Mouse (Mus musculus) ovary, postnatal 14 days (tissue): ENCODE data around the gene Ttbk1.
A peak's percentile ranks its signal among the peaks of the same experiment; 100 is the strongest.
"Not testable (repeated sequence)": the region's sequence is repeated elsewhere in the genome, so short reads cannot be mapped to it uniquely, and the experiment has no call there.

ENCODE experiments used
- DNase-seq: peaks from one replicate; pipeline ENCODE4 v3.0.0; 2022; ENCODE audit warnings: low spot score

Gene Ttbk1

DNA sequence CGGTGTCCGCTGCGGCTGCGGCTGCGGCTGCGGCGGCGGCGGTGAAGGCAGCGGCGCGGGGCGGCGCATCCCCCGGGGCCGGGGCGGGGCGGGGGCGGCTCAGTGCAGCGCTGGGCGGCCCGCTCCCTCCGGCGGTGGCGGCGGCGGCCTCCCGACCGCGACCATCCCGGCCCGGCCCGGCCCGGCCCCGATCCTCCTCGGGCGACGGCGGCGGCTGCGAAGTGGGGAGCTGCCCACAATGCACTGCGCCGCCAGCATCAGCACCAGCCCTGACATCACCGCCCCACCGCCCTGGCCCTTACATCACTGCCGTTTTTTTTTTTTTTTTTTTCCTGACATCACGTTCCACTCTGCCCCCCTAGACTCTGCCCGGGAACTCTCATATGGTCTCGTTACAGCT is at the start of gene Ttbk1:
Ttbk1 (minus strand) TSS at position 245 of the 400 bp plus-strand sequence.
- no peak for DNase-seq

GRCm38 (mm10) chr17:46525579-46526307 is 38.3 kb upstream of the Ttbk1 start:
- peak; percentile 74 for DNase-seq

DNA sequence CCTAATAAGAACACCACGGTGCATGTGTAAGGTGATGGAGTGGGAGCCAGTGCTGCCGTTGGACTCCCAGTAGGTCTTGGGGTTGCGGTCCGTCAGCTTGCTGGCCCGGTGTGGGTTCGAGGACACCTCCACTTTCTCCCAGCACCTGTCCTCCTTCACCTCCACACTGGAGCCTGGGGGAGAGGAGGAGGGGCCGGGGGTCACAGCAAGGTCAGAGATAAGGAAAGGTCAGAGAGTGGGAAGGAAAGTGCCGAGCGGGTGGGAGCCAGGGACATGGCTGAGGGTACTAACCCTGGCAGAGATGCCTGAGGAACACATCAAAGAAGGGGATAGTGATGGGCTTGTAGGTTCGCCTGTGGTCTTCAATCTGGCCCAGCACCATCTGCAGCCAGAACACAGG is 37.6 kb upstream of the Ttbk1 start:
- no peak for DNase-seq

- no peak for DNase-seq
Measured at GRCm38 (mm10) chr17:46521963-46522668, 34.6 kb upstream of the Ttbk1 start.

- no peak for DNase-seq
Measured at GRCm38 (mm10) chr17:46521174-46521573, 33.7 kb upstream of the Ttbk1 start.

- DNase-seq, result no peak
Measured at GRCm38 (mm10) chr17:46520385-46520979, 33.0 kb upstream of the Ttbk1 start.

- no peak for DNase-seq
Measured at GRCm38 (mm10) chr17:46519971-46520370, 32.5 kb upstream of the Ttbk1 start.

GRCm38 (mm10) chr17:46513329-46513728 is 25.9 kb upstream of the Ttbk1 start:
- DNase-seq, result no peak

GRCm38 (mm10) chr17:46511059-46511710 is 23.7 kb upstream of the Ttbk1 start:
- no peak for DNase-seq

GRCm38 (mm10) chr17:46505617-46506016 is 18.1 kb upstream of the Ttbk1 start:
- no peak for DNase-seq

- DNase-seq, result no peak
Measured at GRCm38 (mm10) chr17:46503847-46504638, 16.6 kb upstream of the Ttbk1 start.

DNA sequence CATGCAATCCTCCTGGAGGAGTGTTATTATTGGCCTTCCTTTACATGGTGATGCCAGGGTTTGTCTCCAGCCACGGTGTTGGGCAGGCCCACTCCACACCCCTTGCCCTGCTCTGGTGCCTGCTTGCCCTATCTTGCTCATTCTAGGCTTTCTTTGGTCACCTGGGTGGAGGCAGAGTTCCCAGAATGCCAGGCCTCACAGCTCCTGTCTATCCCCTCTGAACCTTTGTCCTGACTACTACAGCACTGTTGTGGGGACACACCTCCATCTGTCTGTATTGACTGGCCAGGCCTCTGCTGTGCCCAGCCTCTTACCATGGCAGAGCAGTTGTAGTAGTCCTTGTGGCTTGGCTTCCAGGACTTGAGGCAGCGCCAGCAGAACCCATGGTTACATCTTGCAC is 15.3 kb upstream of the Ttbk1 start:
- DNase-seq, result no peak

- no peak for DNase-seq
Measured at GRCm38 (mm10) chr17:46497956-46498355, 10.5 kb upstream of the Ttbk1 start.

GRCm38 (mm10) chr17:46496623-46497434 is 9.4 kb upstream of the Ttbk1 start, which contains the start of gene Dnph1:
Gene Dnph1 (plus strand): TSS chr17:46496711.
- DNase-seq, result peak; percentile 51

DNA sequence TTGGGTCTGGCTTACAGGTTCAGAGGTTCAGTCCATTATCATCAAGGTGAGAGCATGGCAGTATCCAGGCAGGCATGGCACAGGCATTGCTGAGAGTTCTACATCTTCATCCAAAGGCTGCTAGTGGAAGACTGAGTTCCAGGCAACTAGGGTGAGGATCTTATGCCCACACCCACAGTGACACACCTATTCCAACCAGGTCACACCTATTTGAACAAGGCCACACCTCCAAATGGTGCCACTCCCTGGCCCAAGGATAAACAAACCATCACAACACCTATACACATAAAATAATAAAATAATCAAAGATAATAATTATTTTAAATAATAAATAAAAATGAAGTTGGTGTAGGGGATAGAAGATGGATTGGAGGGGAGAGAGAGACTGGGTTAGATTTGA is 8.6 kb upstream of the Ttbk1 start:
- not testable (repeated sequence) for DNase-seq

DNA sequence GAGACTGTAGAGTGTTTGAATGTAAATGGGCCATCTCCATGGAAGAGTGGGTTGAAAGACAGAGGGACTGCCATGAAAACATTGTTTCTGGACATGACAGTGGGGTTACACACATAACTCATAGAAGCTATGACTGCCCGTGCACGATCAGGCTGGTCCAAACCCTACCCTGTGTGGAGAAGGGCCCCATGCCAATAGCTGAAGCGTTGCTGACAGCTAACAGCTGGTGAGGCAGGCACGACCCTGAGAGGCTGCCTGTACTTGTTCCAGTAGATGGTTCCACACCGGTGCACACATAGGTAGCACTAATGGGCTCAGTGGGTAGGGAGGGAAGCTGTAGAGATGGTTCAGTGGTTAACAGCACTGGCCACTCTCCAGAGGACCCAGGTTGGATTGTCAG is 8.0 kb upstream of the Ttbk1 start:
- no peak for DNase-seq

- DNase-seq, result no peak
Measured at GRCm38 (mm10) chr17:46486995-46487394, 480 bp downstream of the Ttbk1 start.

DNA sequence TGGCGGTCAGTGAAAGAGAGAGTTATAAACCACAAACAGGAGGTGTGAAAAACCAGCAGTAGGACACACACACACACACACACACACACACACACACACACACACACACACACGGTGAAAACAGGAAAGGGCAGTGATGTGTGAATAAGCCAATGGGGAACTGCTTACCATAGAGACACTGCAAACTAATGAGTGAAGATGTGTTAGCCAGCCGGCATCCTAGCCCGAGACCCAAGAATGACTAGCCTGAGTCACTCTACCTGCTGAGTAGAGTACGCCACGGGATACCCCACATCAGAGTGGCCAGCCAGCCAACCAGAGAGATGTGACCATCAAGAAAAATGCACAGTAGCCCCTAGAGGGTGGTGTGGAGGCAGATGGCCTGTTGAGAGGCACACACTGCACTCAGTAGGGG is 3.0 kb downstream of the Ttbk1 start:
- DNase-seq, result no peak

DNA sequence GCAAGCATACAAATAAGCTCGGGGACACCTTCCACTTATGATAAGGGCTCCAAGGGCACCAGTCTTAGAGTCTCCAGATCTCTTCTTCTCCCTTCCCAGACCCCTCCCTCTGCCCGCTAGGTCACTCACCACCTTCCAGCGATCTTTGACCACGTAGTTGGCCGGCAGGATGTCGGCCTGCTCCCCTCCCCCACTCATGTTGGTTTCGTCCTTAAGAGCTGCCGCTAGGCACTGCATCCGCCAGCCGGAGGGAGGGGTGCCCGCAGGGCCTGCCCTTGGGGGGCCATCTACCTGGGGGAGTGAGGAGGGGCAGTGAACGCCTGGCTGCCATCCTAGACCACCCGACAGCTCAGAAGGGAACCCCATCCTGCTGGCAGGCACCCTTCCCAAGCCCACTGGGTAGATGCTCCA is 3.4 kb downstream of the Ttbk1 start:
- no peak for DNase-seq

GRCm38 (mm10) chr17:46483561-46484001 is 3.9 kb downstream of the Ttbk1 start:
- no peak for DNase-seq

GRCm38 (mm10) chr17:46477286-46477685 is 10.2 kb downstream of the Ttbk1 start:
- DNase-seq, result no peak
